Mouse (Mus musculus) layer of hippocampus, adult 18-20 months (tissue): Measurements from ENCODE around the gene Diras1. TPM values are rescaled to one million over a fixed set of nuclear protein-coding genes. Genes with fewer than 3 reads are reported as not detected.

ENCODE experiments used
- DNase-seq, 2 experiments: peaks; one replicate each; pipeline ENCODE4 v3.0.0; 2022; ENCODE audit warnings: low spot score in 2 of 2
- total RNA-seq, 2 experiments: library from RNA; stranded (reverse); gene quantifications; 2 replicates each; pipeline ENCODE4 v1.2.3; 2021

Gene Diras1
- total RNA-seq, 2 experiments from 2014 or later, result 96.6 to 98.2 TPM

GRCm38 (mm10) chr10:81029031-81029430 is 3.6 kb upstream of the Diras1 start:
- DNase-seq, result peak in 1 of 2 experiments; percentile 67

- no peak for DNase-seq
Measured at GRCm38 (mm10) chr10:81028219-81028618, 2.8 kb upstream of the Diras1 start.

DNA sequence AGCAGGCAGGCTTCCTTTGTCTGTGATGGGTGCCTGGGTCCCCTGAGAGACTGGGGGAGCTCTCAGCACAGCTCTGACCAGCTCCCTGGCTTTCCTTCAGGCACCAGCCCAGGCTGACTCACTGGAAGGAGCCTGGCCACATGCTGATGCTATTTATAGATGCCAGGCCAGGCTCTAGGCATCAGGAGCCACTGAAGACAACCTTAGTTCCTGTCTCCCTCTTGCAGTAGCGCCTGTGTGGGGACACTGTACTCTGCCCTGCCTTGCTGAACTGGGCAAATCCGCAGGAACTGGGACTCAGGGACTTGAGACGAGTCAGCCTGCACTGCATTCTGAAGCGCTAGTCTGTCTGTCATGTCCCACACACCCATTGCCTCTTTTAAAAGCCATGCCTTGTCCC is 1.9 kb upstream of the Diras1 start:
- DNase-seq, result no peak

DNA sequence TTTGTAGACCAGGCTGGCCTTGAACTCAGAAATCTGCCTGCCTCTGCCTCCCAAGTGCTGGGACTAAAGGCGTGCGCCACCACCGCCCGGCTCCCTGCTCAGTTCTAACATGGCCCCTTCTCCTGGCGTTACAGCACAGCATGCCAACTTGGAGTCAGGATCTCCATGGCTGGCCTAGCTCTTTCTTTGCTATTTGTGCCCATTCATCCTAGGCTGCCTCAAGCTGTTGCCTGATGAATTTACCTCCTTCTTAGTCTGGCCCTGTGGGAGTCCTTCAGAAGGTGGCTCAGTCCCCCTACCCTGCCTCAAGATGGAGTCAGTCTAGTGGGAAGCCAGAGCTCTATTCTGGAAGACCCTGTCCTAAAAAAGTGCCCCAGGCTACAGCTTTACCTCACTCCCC is 1.4 kb upstream of the Diras1 start:
- DNase-seq, result no peak

- DNase-seq, result no peak
Measured at GRCm38 (mm10) chr10:81025047-81025621, 328 bp downstream of the Diras1 start.

DNA sequence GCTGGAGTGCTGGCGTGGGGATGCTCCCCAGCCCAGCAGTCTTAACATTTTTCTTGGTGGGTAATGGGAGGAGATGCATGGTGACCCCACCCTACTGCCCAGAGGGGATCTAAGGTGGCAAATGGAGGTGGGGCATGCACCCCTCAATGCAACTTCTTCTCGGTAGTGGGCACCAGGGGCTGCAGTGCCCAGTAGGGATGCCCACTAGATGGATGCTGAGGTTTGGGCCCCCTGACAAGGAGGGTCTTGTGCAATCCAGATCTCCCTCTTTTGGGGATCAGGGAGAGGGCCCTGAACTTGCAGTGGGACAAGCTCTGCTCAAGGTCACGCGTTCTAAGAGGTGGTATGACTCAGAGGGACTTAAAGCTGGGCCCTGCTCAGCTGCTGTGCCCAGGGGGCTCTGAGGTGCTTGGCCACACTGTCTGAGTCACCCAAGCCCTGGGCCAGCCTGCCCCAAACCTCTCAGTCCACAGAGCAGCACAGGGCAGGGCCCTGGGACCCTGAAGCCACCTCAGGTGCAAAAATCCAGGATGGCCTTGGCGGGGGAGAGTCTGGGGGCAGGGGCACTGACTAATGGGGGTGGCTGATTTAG is 1.0 kb downstream of the Diras1 start:
- DNase-seq, result no peak

GRCm38 (mm10) chr10:81022744-81023143 is 2.7 kb downstream of the Diras1 start:
- DNase-seq, result no peak

GRCm38 (mm10) chr10:81021547-81022110 is 3.8 kb downstream of the Diras1 start:
- no peak for DNase-seq

GRCm38 (mm10) chr10:81020207-81020606 is 5.3 kb downstream of the Diras1 start:
- DNase-seq, result no peak

GRCm38 (mm10) chr10:81019687-81020086 is 5.8 kb downstream of the Diras1 start:
- no peak for DNase-seq

GRCm38 (mm10) chr10:81018326-81018725 is 7.1 kb downstream of the Diras1 start:
- DNase-seq, result peak in 1 of 2 experiments; percentile 55

DNA sequence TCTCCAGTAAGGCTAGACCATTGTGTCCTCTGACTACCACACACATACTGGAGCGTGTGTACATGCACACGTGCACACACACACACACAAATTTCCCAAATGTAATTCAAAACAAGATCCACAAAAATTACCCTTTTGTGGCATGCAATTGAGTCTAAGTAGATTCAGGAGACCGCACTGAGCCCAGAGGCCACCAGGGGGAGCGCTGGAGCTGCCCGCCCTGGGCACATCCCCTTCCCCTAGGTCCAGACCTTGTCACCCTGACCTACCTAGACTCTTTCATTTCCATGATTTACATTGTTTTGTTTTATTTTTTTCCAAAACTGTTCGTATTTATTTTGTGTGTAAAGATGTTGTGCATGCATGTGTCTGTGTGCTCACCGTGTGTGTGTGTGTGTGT is 8.8 kb downstream of the Diras1 start:
- peak in 1 of 2 experiments; percentile 75 for DNase-seq

DNA sequence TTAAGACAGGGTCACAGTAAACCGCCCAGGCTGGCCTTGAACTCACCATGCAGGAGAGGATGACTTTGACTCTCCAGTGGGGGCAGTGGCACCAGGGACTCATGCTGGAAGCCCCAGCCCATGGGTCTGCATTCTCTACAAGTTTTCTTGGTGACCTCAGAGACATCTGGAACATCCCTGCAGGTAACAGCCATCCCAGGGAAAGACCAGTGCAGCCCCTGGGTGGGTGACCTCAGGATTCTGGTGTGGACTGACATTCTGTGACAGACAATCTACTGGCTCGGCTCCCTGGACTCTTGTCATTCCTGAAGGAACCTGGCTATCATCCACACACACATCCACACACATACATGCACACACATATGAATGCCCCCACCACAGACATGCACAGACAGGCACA is 9.8 kb downstream of the Diras1 start:
- DNase-seq, result no peak

- peak; percentile 99 to 100 for DNase-seq
Measured at GRCm38 (mm10) chr10:81014393-81015384, 10.8 kb downstream of the Diras1 start, which contains the start of gene Gng7. Gene Gng7, minus strand, starts transcription at chr10:81014945.

DNA sequence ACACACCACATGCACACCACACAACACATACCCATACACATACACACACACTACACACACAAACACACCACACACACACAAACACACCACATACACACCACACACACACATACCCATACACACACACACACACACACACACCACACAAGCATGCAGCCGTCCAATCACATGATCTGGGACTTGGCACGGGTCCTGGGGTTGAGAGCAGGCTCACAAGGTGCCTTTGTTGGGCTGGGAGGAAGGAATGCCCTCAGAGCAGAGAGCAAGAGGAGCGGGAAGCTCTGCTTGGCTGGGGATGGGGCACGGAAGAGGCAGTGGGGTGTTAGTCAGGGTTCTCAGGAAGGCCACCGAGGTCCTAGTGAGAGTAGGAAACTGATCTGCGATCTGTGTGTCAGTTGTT is 14.6 kb downstream of the Diras1 start:
- DNase-seq, result peak in 1 of 2 experiments; percentile 57

GRCm38 (mm10) chr10:81007240-81007639 is 18.2 kb downstream of the Diras1 start:
- no peak for DNase-seq

GRCm38 (mm10) chr10:81006005-81006677 is 19.3 kb downstream of the Diras1 start:
- no peak for DNase-seq

DNA sequence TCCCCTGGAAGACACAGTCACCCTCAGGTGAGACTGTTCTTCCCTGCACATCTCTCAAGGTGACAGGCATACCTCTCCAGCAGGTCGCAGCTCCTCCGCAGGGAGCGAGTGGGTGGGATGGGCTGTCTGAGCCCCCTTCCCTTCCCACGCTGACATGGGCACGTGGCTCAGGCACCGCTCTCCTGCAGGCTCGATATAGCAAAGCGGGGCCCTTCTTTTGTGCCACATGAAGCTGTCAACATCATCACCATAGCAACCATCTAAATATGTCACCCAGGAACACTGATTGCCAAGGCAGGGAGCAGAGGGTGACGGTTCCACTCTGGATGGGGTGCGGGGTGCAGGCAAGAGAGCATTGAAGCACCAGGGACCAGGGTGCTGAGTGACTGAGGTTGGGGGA is 24.3 kb downstream of the Diras1 start:
- DNase-seq, result peak; percentile 81 to 86

- no peak for DNase-seq
Measured at GRCm38 (mm10) chr10:81000197-81001062, 25.0 kb downstream of the Diras1 start.
